Mouse (Mus musculus): ENCODE results near the gene Myl4. TPM values are rescaled to one million over a fixed set of nuclear protein-coding genes. Genes with fewer than 3 reads are reported as not detected.

The Myl4 gene
- total RNA-seq (2023) = 5.5 TPM

GRCm38 (mm10) chr11:104550406-104550974 is at the start of gene Myl4, which contains the start of gene Cdc27:
Gene Myl4 (plus strand): TSS chr11:104550663.
Gene Cdc27 (minus strand): TSS chr11:104550620.

GRCm38 (mm10) chr11:104607491-104608245 is 57.2 kb downstream of the Myl4 start, which contains the start of gene Itgb3:
Gene Itgb3 (plus strand): TSS chr11:104608000.

Other genes starting within 250 kb of the Myl4 start
- 113 TPM for gene Kansl1, start 81.8 kb upstream of the Myl4 start, total RNA-seq (2023)
- gene Cdc27, start within 50 bp of the Myl4 start, total RNA-seq (2023) = 36.3 TPM
- gene Itgb3, start 57.3 kb downstream of the Myl4 start, total RNA-seq (2023) = 45.8 TPM
- gene Gm11639, start 135.0 kb downstream of the Myl4 start, total RNA-seq (2023) = not detected

Measured in CD8-positive naive resting alpha-beta T cell, adult 57 days (primary cell).